Mouse (Mus musculus): ENCODE measurements at regions not wholly inside any gene's neighbourhood (a gene's known extent, or its start where the extent isn't known, plus 50 kb on each side); places are given as distances from the start of the nearest gene placed in this dataset.

- Histone ChIP-seq H3K4me1 (ENCODE audit: control insufficient read depth, insufficient read depth, low read length) (peaks cover 11% of the 10 kb centered on the region), H3K36me3 (ENCODE audit: control insufficient read depth, insufficient read depth, low read length) (no peaks in the 10 kb centered on the region), H3K27me3 (ENCODE audit: control insufficient read depth, insufficient read depth, low read length) (no peaks in the 10 kb centered on the region), H3K4me3 (ENCODE audit: control insufficient read depth, low read depth, low read length) (no peak overlapping the region), H3K27ac (ENCODE audit: control insufficient read depth, insufficient read depth, low read depth, low read length) (no peak overlapping the region)
- no peak for TF ChIP-seq POLR2A (IDR thresholded peaks at IDR 0.05; ENCODE audit: control insufficient read depth, low read depth, low read length)
- no peak for TF ChIP-seq CTCF (IDR thresholded peaks at IDR 0.05; ENCODE audit: control insufficient read depth, insufficient read depth, insufficient replicate concordance, low read depth, low read length)
Observed at GRCm38 (mm10) chr9:41442418-41442817, 280.9 kb upstream of the Ubash3b start.

GRCm38 (mm10) chr9:41439979-41440378, 278.5 kb upstream of the Ubash3b start:
- no peaks in the 10 kb centered on the region for H3K4me1 ChIP-seq (ENCODE audit: control insufficient read depth, insufficient read depth, low read length)
- H3K36me3 ChIP-seq (ENCODE audit: control insufficient read depth, insufficient read depth, low read length): no peaks in the 10 kb centered on the region
- no peak overlapping the region for H3K4me3 ChIP-seq (ENCODE audit: control insufficient read depth, low read depth, low read length)
- H3K27me3 ChIP-seq (ENCODE audit: control insufficient read depth, insufficient read depth, low read length): no peaks in the 10 kb centered on the region
- no peak for TF ChIP-seq POLR2A (IDR thresholded peaks at IDR 0.05; ENCODE audit: control insufficient read depth, low read depth, low read length)
- no peak for TF ChIP-seq CTCF (IDR thresholded peaks at IDR 0.05; ENCODE audit: control insufficient read depth, insufficient read depth, insufficient replicate concordance, low read depth, low read length)
- no peak overlapping the region for H3K27ac ChIP-seq (ENCODE audit: control insufficient read depth, insufficient read depth, low read depth, low read length)

- H3K4me1 ChIP-seq (ENCODE audit: control insufficient read depth, insufficient read depth, low read length): no peaks in the 10 kb centered on the region
- H3K27me3 ChIP-seq (ENCODE audit: control insufficient read depth, insufficient read depth, low read length): no peaks in the 10 kb centered on the region
- H3K27ac ChIP-seq (ENCODE audit: control insufficient read depth, insufficient read depth, low read depth, low read length): no peak overlapping the region
- H3K4me3 ChIP-seq (ENCODE audit: control insufficient read depth, low read depth, low read length): no peak overlapping the region
- H3K36me3 ChIP-seq (ENCODE audit: control insufficient read depth, insufficient read depth, low read length): no peaks in the 10 kb centered on the region
- TF ChIP-seq POLR2A (IDR thresholded peaks at IDR 0.05; ENCODE audit: control insufficient read depth, low read depth, low read length) (no peak), CTCF (IDR thresholded peaks at IDR 0.05; ENCODE audit: control insufficient read depth, insufficient read depth, insufficient replicate concordance, low read depth, low read length) (no peak)
Observed at GRCm38 (mm10) chr9:41438141-41438540, 276.6 kb upstream of the Ubash3b start.

- no peak for TF ChIP-seq CTCF (IDR thresholded peaks at IDR 0.05; ENCODE audit: control insufficient read depth, insufficient read depth, insufficient replicate concordance, low read depth, low read length)
- no peak for TF ChIP-seq POLR2A (IDR thresholded peaks at IDR 0.05; ENCODE audit: control insufficient read depth, low read depth, low read length)
- H3K27ac ChIP-seq (ENCODE audit: control insufficient read depth, insufficient read depth, low read depth, low read length): no peak overlapping the region
- H3K27me3 ChIP-seq (ENCODE audit: control insufficient read depth, insufficient read depth, low read length): no peaks in the 10 kb centered on the region
- H3K4me3 ChIP-seq (ENCODE audit: control insufficient read depth, low read depth, low read length): no peak overlapping the region
- H3K36me3 ChIP-seq (ENCODE audit: control insufficient read depth, insufficient read depth, low read length): no peaks in the 10 kb centered on the region
- H3K4me1 ChIP-seq (ENCODE audit: control insufficient read depth, insufficient read depth, low read length): no peaks in the 10 kb centered on the region
Observed at GRCm38 (mm10) chr9:41430391-41431343, 269.2 kb upstream of the Ubash3b start.

GRCm38 (mm10) chr9:41429711-41430390, 268.4 kb upstream of the Ubash3b start:
- H3K27ac ChIP-seq (ENCODE audit: control insufficient read depth, insufficient read depth, low read depth, low read length): no peak overlapping the region
- H3K36me3 ChIP-seq (ENCODE audit: control insufficient read depth, insufficient read depth, low read length): no peaks in the 10 kb centered on the region

GRCm38 (mm10) chr9:41429236-41429635, 267.7 kb upstream of the Ubash3b start:
- no peaks in the 10 kb centered on the region for H3K4me1 ChIP-seq (ENCODE audit: control insufficient read depth, insufficient read depth, low read length)
- no peaks in the 10 kb centered on the region for H3K36me3 ChIP-seq (ENCODE audit: control insufficient read depth, insufficient read depth, low read length)
- H3K27ac ChIP-seq (ENCODE audit: control insufficient read depth, insufficient read depth, low read depth, low read length): no peak overlapping the region
- TF ChIP-seq POLR2A (IDR thresholded peaks at IDR 0.05; ENCODE audit: control insufficient read depth, low read depth, low read length) (no peak), CTCF (IDR thresholded peaks at IDR 0.05; ENCODE audit: control insufficient read depth, insufficient read depth, insufficient replicate concordance, low read depth, low read length) (no peak)
- H3K4me3 ChIP-seq (ENCODE audit: control insufficient read depth, low read depth, low read length): no peak overlapping the region
- H3K27me3 ChIP-seq (ENCODE audit: control insufficient read depth, insufficient read depth, low read length): no peaks in the 10 kb centered on the region

More at GRCm38 (mm10) chr9:41429711-41430390, 268.4 kb upstream of the Ubash3b start:
- no peak for TF ChIP-seq POLR2A (IDR thresholded peaks at IDR 0.05; ENCODE audit: control insufficient read depth, low read depth, low read length)
- TF ChIP-seq CTCF (IDR thresholded peaks at IDR 0.05; ENCODE audit: control insufficient read depth, insufficient read depth, insufficient replicate concordance, low read depth, low read length): no peak
- H3K4me1 ChIP-seq (ENCODE audit: control insufficient read depth, insufficient read depth, low read length): no peaks in the 10 kb centered on the region
- H3K27me3 ChIP-seq (ENCODE audit: control insufficient read depth, insufficient read depth, low read length): no peaks in the 10 kb centered on the region
- H3K4me3 ChIP-seq (ENCODE audit: control insufficient read depth, low read depth, low read length): no peak overlapping the region

- Histone ChIP-seq H3K27me3 (ENCODE audit: control insufficient read depth, insufficient read depth, low read length) (no peaks in the 10 kb centered on the region), H3K27ac (ENCODE audit: control insufficient read depth, insufficient read depth, low read depth, low read length) (no peak overlapping the region), H3K36me3 (ENCODE audit: control insufficient read depth, insufficient read depth, low read length) (no peaks in the 10 kb centered on the region), H3K4me3 (ENCODE audit: control insufficient read depth, low read depth, low read length) (no peak overlapping the region), H3K4me1 (ENCODE audit: control insufficient read depth, insufficient read depth, low read length) (no peaks in the 10 kb centered on the region)
- TF ChIP-seq POLR2A (IDR thresholded peaks at IDR 0.05; ENCODE audit: control insufficient read depth, low read depth, low read length) (no peak), CTCF (IDR thresholded peaks at IDR 0.05; ENCODE audit: control insufficient read depth, insufficient read depth, insufficient replicate concordance, low read depth, low read length) (no peak)
Observed at GRCm38 (mm10) chr9:41426698-41427097, 265.2 kb upstream of the Ubash3b start.
